Mouse (Mus musculus): ENCODE results near the gene Iqgap1.

Iqgap1 gene

DNA sequence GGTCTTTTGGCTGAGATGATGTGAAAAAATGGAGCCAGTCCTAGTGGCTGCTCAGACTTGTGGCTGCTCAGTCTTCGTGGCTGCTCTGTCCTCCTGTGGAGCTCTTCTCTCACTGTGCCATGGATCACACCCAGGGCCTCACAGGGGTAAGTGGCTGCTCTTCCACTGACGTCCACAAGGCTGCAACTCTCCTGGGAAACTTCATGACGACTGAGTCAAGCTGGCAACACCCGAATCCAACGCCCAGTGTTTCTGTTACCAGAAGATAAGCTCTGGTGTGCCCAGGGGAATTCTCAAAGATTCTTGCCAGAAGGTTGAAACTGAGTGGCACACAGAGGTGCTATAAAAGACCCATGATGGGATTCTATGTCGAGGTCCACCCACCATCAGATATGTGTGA is 123.3 kb downstream of the Iqgap1 start:
- in situ Hi-C loops (cut with MboI; ENCODE audit: low pct_unique_long_range_greater_than_20kb in 1 of 2, low sequenced_read_pairs in 2 of 2, unreplicated experiment in 1 of 2), result no loop called here

DNA sequence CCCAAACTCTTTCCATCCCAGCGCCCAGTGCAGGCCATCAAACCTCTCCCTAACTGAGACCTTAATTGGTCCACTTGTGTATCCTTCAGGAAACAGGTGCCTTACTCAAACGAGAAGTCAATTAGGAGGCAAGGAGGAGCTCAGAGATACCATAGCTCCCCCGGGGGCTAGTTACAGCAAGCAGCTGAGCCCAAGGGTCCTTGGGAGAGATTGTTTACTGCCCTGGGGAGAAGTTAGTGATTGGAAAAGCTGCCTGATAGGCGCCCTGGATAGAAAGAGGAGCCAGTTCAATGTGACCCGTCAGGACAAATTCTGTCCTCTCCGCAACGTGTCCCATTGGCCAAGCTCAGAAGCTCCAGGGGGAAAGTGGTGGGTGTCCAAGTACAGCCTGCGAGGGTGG is 126.1 kb downstream of the Iqgap1 start:
- in situ Hi-C loops (cut with MboI; ENCODE audit: low pct_unique_long_range_greater_than_20kb in 1 of 2, low sequenced_read_pairs in 2 of 2, unreplicated experiment in 1 of 2), result no loop called here

DNA sequence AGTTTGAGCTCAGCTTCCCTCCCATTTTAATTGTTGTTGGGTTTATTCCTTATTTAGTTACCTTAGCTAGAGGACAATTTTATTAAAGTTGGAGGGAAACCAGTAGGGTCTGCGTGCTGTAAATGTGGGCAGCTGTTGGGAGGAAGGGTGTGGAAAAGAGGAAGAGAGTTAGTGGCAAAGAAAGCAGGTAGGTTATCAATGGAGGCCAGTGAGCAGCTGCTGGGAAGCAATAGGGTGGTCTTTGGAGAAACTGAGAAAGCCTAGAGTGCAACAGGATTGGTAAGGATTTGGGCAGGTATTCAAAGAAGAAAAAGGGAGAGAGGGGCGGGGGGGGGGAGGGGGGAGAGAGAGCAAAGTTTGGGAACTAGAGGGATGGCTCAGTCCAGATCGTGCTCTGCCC is 126.8 kb downstream of the Iqgap1 start:
- in situ Hi-C loops (cut with MboI; ENCODE audit: low pct_unique_long_range_greater_than_20kb in 1 of 2, low sequenced_read_pairs in 2 of 2, unreplicated experiment in 1 of 2), result no loop called here

DNA sequence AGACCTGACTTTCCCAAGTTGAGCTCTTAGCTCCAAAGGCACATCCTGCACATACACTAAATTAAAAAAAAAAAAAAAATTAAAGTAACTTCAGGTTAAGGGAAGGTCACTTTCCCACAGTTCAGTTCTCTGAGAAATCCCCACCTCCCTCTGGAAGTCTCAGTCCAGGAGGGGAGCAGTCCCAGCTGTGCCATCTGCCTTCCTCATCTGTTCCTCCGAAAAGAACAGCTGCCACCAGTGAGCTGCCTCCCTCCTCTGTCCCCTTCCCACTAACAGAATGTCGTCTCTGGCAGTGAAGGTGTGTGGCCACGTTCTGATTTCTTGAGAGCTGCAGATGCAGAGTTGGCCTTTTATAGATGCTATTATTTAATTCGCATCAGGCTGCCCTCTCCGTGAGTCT is 127.9 kb downstream of the Iqgap1 start:
- in situ Hi-C loops (cut with MboI; ENCODE audit: low pct_unique_long_range_greater_than_20kb in 1 of 2, low sequenced_read_pairs in 2 of 2, unreplicated experiment in 1 of 2), result no loop called here

DNA sequence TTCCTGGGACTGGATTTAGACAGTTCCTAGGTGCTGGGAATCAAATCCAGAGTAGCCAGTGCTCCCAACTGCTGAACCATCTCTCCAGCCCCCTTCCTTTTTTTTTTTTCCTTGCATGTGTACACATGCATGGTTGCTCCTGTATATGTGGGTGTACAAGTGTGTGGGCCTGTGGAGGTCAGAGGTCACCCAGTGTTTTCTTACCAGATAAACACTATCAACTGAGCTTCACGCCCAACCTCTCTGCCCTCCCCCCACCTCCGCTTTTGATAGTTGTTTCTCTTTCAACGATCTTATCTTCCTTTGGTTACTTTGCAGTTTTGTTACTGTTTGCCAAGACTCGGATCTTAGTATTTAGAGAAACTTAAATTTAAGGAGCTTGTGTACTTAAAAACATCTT is 128.9 kb downstream of the Iqgap1 start:
- in situ Hi-C loops (cut with MboI; ENCODE audit: low pct_unique_long_range_greater_than_20kb in 1 of 2, low sequenced_read_pairs in 2 of 2, unreplicated experiment in 1 of 2), result no loop called here

DNA sequence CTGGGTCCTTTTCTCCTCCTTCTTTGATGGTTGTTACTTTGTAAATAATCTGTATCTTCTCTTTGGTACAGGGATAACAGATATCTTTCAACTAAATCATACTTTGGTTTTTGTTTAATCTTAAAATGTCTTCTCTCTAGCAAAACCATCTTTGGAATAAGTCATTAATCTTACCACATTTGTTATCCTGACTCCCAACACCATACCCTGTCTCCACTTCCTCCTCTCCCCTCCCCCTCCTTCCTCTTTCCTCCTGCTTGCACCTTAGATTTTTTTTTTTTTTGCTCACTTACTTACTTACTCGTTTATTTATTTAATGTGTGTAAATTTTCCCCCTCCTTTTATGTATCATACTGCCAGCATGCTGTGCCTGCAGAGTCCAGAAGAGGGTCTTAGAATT is 129.4 kb downstream of the Iqgap1 start:
- in situ Hi-C loops (cut with MboI; ENCODE audit: low pct_unique_long_range_greater_than_20kb in 1 of 2, low sequenced_read_pairs in 2 of 2, unreplicated experiment in 1 of 2), result no loop called here

DNA sequence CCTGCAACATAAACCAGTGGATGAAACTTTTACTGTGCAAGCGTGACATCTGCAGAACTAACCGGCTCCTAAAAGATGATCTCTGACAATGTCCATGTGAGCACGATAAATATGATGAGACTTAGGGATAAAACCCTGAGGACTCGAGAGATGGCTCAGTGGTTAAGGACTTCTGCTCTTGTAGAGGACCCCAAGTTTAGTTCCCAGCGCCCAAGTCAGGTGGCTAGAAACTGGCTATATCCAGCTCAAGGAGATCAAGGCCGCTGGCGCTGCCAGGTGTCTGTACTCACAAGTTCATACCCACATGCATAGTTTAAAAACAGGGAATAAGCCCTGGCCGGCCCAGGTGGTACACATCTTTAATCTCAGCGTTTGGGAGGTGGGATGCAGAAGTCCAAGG is 133.3 kb downstream of the Iqgap1 start:
- in situ Hi-C loops (cut with MboI; ENCODE audit: low pct_unique_long_range_greater_than_20kb in 1 of 2, low sequenced_read_pairs in 2 of 2, unreplicated experiment in 1 of 2), result loop anchor here in 1 of 2 experiments (5.0 kb wide), 1 partner anchor 305 kb away; the partner anchor contains the start of gene Fes

DNA sequence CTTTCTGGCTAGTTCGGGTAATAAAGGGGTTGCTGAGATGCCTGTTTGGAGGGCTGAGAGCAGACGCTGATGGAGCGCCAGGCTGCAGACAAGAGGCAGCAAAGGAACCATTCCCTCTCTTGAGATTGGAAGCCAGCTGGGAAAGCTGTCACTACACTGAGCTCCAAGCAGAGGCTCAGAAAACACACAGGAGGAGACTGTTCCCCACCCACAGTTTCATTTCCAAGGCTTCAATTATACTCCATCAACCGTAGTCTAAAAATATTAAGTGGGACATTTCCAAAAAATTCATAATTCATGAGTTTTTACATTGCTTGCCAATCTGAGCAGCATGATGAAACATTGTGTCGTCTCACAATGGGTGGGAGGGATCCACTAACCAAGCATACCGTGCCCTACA is 134.6 kb downstream of the Iqgap1 start:
- in situ Hi-C loops (cut with MboI; ENCODE audit: low pct_unique_long_range_greater_than_20kb in 1 of 2, low sequenced_read_pairs in 2 of 2, unreplicated experiment in 1 of 2), result loop anchor here in 1 of 2 experiments (5.0 kb wide), 1 partner anchor 304 kb away; the partner anchor contains the start of gene Fes

DNA sequence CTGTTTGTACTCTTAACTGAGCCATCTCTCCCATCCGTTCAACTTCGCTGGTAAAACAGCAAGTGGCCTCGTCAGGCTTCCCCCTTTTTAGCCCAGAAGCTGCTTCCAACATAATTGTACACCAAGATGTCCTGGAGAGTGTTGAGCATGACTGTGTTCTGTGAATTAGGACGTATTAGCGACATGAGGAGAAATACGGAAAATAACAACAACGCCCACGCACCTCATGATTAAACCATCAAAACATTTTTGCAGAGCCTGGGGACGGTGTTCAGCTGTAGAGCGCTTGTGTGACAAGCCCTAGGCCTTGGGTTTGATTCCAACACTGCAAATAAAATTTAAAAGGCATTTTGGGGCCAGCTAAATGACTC is 136.6 kb downstream of the Iqgap1 start:
- in situ Hi-C loops (cut with MboI; ENCODE audit: low pct_unique_long_range_greater_than_20kb in 1 of 2, low sequenced_read_pairs in 2 of 2, unreplicated experiment in 1 of 2), result no loop called here

DNA sequence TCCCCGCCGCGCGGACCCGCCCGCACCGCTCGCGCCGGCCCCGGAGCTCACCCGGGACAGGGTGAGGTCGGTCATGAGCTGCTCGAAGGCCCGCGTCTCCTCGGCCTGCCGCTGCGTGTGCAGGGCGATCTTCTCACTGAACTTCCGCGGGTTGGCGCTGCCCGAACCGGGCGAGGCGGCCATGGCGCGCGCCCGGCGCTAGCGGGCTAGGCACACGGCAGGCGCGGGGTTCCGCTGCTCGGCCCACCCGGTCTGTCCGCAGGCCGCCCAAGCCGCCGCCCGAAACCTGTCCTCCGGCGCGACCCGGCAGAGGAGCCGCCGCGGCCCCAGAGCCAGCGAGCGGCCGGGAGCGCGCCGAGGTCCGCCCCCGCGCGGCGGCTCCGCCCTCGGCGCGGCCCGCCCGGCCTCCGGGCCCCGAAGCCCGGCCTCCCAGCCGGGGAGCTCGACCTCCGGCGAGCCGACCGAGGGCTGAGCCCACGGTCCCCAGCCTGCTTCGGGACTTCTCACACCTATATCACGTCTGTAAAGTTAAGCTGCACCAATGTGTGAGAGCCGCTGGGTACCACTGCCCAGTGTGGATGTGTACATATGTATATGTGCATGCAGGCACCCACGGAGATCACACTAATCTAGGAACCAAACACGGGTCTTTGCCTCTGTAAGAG is 137.1 kb downstream of the Iqgap1 start, which contains the start of gene Crtc3:
Crtc3 (minus strand) TSS at position 322 of the 665 bp plus-strand sequence.
- in situ Hi-C loops (cut with MboI; ENCODE audit: low pct_unique_long_range_greater_than_20kb in 1 of 2, low sequenced_read_pairs in 2 of 2, unreplicated experiment in 1 of 2), result no loop called here

DNA sequence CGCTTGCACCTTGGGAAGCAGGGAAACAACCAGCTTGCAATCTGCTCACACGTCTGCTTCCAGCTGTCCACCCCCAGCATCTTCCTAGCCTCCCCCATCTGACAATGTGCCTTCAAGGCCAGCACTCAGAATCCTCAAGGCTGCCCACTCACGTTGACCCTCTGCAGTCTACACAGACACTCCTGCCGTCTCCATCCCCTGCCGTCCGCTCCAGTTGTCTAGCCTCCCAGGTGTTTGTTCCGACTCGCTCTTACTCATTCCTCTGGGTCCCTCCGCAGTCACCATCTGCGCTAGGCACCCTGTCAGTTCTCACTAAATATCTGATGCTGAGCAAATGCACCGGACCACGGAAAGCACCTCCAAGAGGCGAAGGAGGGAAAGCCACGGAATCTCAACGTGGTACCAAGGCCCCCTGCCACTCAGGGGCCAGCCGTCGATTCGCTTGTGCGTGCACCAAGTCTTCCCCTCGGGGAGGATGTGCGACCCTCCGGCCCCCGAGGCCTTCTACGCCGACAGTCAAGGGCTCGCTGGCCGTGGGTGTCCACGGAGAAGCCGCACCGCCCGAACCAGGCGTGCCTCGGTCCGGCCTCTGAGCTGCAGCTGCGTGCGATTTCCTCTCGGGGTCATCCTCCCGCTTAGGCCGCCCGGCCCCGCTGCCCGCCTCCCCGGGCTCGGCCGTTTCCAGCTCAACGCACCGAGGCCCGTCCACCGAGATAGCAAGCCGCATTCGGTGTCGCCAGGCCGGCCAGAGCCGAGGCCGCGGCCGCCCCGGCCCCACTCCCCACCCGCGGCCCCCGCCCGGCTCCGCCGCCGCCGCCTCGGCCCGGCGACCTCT is 137.8 kb downstream of the Iqgap1 start:
- in situ Hi-C loops (cut with MboI; ENCODE audit: low pct_unique_long_range_greater_than_20kb in 1 of 2, low sequenced_read_pairs in 2 of 2, unreplicated experiment in 1 of 2), result no loop called here

DNA sequence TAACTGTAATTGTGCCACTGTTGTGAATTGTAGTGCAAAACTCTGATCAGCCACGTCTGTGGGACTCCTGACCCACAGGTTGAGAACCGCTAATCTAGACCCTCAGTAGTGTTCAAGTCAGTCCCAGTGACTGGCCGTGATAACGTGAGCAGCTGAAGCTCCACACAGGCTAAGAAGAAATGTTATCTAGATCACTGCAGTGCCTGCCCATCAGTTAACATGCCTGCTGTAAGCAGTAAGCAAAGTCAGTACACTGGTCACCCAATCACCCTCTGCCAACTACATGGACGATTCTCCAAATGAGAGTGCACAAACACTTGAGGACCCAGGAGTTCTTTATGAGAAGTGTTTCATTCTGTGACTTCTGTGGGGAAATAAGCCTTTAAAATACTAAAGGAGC is 140.1 kb downstream of the Iqgap1 start:
- in situ Hi-C loops (cut with MboI; ENCODE audit: low pct_unique_long_range_greater_than_20kb in 1 of 2, low sequenced_read_pairs in 2 of 2, unreplicated experiment in 1 of 2), result no loop called here

DNA sequence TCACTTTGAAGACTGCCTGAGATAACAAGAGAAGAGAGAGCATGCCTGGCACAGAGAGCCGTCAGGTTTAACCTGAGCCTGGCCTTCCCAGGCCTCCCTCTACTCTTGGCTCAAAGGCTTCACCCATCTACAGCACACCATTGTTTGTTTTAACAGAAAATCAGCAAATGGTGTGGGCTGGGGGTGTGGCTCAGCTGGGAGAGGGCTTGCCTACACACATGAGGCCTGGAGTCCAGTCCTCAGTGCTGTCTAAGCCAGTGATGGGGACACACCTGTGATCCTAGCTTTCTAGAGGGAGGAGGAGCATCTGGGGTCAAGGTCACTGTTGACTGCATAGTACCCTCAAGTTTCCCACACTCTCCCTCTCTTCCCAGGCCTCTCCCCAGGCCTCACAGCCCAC is 143.1 kb downstream of the Iqgap1 start:
- in situ Hi-C loops (cut with MboI; ENCODE audit: low pct_unique_long_range_greater_than_20kb in 1 of 2, low sequenced_read_pairs in 2 of 2, unreplicated experiment in 1 of 2), result no loop called here

DNA sequence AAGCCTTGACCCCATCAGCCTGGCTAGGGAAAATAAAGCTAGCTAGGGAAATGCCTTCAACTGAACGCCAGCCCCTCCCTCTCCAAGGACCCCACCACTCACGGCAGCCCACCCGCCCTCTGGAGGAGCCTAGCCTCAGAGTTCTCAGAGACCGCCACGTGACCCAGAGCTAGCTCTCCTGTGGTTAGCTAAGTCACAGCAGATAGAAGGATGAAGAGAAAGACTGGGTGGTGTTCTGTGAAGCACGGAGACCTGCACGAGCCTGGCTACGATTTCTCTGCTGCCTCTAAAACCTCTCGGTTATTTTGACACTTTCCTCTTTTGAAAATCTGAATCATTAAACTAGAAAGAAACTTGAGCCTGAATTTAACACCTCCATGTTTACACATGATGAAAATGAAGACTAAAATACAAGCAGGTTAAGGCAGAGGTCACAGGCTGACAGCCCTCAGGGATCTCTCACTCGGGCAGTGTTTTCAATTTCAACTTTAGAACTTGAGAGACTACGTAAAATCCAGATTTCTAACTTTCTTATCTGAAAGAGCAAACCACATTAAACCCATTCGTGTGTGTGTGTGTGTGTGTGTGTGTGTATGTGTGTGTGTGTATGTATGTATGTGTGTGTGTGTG is 145.4 kb downstream of the Iqgap1 start:
- in situ Hi-C loops (cut with MboI; ENCODE audit: low pct_unique_long_range_greater_than_20kb in 1 of 2, low sequenced_read_pairs in 2 of 2, unreplicated experiment in 1 of 2), result no loop called here

DNA sequence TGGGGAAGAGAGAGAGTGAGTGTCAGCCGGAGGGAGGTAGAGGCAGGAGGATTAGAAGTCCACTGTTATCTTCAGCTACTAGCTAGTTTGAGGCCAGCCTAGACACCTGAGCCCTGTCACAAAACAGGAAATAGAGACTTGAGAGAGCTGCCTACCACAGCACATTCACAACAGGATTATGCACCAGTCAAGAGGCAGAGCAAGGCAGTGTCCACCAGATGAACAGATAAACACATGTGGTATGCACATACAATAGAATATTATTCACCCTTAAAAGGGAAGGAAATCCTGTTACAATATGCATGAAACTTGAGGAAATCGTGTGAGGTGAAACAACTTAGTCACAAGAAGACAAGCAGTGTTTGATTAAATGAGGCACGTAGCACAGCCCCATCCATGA is 153.5 kb downstream of the Iqgap1 start:
- in situ Hi-C loops (cut with MboI; ENCODE audit: low pct_unique_long_range_greater_than_20kb in 1 of 2, low sequenced_read_pairs in 2 of 2, unreplicated experiment in 1 of 2), result no loop called here

DNA sequence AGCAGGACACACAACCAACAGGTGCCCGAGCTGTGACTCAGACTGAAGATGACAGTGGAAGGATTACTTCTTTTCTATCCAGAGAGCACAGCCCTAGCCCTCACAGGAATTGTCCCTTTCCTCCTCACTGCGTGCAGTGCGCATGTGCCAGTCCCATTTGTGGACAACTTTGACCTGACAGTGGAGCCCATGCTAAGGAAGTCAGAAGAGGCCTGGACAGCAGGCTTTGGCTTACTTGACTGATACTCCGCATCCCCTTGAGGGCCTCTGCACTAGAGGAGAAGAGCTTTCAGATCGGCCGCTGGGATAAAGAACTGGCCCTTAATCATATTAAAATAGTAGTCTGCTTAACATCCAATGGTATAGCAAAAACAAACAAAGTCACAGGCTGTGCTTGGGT is 154.9 kb downstream of the Iqgap1 start:
- in situ Hi-C loops (cut with MboI; ENCODE audit: low pct_unique_long_range_greater_than_20kb in 1 of 2, low sequenced_read_pairs in 2 of 2, unreplicated experiment in 1 of 2), result no loop called here

DNA sequence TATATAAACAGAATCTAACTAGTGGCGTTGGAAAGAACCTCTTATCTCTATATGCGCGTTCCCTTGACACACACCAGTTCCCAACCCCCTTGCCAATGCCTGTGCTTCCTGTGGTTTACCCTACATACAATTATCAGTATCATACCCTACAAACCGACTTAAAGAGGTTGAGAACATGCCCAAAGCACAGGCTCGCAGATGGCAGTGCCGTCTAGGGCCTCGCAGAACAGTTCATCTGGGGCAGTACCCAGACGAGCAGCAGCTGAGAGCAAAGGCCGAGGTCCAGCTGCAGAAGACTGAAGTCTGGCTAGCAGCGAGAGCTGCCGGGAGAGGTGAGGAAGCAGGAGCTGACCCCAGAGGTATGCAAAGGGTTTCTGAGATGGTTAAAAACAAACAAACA is 158.6 kb downstream of the Iqgap1 start:
- in situ Hi-C loops (cut with MboI; ENCODE audit: low pct_unique_long_range_greater_than_20kb in 1 of 2, low sequenced_read_pairs in 2 of 2, unreplicated experiment in 1 of 2), result no loop called here

DNA sequence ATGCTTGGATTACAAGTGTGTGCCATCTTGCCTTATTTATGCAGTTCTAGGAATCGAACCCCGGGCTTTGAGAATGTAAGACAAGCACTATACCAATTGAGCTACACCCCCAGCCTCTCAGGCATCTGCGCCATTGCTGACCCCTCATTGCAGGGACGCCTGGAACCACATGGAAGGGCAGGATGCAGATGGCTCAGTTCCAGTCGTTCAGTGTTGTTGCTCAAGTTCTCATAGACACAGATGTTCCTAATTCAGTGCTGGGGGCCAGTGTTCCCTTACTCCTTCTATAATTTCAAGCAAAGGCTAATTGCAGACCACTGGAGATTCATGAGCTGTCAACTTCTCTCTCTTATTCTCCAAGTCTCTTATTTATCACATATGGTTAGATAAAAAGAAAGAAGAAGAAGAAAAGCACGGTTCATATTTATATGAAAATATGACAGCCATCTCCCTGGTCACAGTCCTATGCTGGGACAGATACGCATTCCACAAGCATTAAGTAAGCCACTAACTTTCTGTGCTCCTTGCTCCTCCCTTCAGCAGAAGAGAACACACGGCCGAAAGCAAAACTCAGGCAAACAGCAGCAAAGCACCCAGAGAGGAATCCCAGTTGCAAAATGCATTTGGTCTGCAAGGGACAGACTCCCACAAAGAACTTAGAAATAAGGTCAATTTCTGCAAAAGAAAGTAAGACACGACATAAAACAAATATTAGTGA is 159.4 kb downstream of the Iqgap1 start:
- in situ Hi-C loops (cut with MboI; ENCODE audit: low pct_unique_long_range_greater_than_20kb in 1 of 2, low sequenced_read_pairs in 2 of 2, unreplicated experiment in 1 of 2), result no loop called here
